Mouse (Mus musculus) C2C12 (cell line): ENCODE results near the gene Cth. TPM values are rescaled to one million over a fixed set of nuclear protein-coding genes. Genes with fewer than 3 reads are reported as not detected.

Experiments
- H3K27me3 ChIP-seq: one replicate; pipeline ENCODE4 v1.6.1; 2011; ENCODE audit not compliant: control insufficient read depth, insufficient read depth, insufficient read length
- H3K36me3 ChIP-seq: one replicate; pipeline ENCODE4 v1.6.1; 2011; ENCODE audit not compliant: control insufficient read depth, insufficient read depth
- H3K4me3 ChIP-seq: one replicate; pipeline ENCODE4 v1.5.1; 2011; ENCODE audit warnings: mild to moderate bottlenecking, control low read depth; ENCODE audit not compliant: poor library complexity, insufficient read depth, severe bottlenecking
- H3K79me2 ChIP-seq: one replicate; pipeline ENCODE4 v1.6.1; 2011; ENCODE audit not compliant: control insufficient read depth, insufficient read depth
- H3K79me3 ChIP-seq: one replicate; pipeline ENCODE4 v1.6.1; 2011; ENCODE audit warnings: low read depth, control low read depth
- H3ac ChIP-seq: one replicate; pipeline ENCODE3; 2011; ENCODE audit warnings: low read depth; ENCODE audit not compliant: control insufficient read depth, insufficient read length
- CEBPB ChIP-seq: IDR thresholded peaks from one replicate; pipeline ENCODE4 v1.6.1; 2011; ENCODE audit warnings: low read depth, mild to moderate bottlenecking, control low read depth, moderate library complexity
- CTCF ChIP-seq: IDR thresholded peaks from one replicate; pipeline ENCODE4 v1.5.1; 2011; ENCODE audit not compliant: control insufficient read depth, insufficient read depth, insufficient read length
- FOSL1 ChIP-seq: IDR thresholded peaks from one replicate; pipeline ENCODE4 v1.8.0; 2011; ENCODE audit warnings: mild to moderate bottlenecking, low read length; ENCODE audit not compliant: poor library complexity, insufficient read depth, severe bottlenecking
- MAX ChIP-seq: IDR thresholded peaks from one replicate; pipeline ENCODE4 v1.6.1; 2011; ENCODE audit warnings: mild to moderate bottlenecking, control low read depth
- MYOD1 ChIP-seq: IDR thresholded peaks from one replicate; pipeline ENCODE4 v1.6.1; 2011; ENCODE audit warnings: low read depth; ENCODE audit not compliant: control insufficient read depth, insufficient read length
- MYOG ChIP-seq: IDR thresholded peaks from one replicate; pipeline ENCODE4 v1.6.1; 2011; ENCODE audit not compliant: control insufficient read depth, insufficient read length; ENCODE audit errors: extremely low read depth
- USF1 ChIP-seq: IDR thresholded peaks from one replicate; pipeline ENCODE4 v1.6.1; 2011; ENCODE audit warnings: low read depth, mild to moderate bottlenecking, control low read depth, moderate library complexity
- polyA plus RNA-seq: library from polyadenylated mRNA; unstranded; fragments of >200 nt; fragmentation: generic; extraction: Trizol; gene quantifications from one replicate; pipeline ENCODE4 v1.2.1, GENCODE M21; 2012; ENCODE audit warnings: missing spikeins

The Cth gene
- polyA plus RNA-seq, 1 experiment: 11.5 TPM

DNA sequence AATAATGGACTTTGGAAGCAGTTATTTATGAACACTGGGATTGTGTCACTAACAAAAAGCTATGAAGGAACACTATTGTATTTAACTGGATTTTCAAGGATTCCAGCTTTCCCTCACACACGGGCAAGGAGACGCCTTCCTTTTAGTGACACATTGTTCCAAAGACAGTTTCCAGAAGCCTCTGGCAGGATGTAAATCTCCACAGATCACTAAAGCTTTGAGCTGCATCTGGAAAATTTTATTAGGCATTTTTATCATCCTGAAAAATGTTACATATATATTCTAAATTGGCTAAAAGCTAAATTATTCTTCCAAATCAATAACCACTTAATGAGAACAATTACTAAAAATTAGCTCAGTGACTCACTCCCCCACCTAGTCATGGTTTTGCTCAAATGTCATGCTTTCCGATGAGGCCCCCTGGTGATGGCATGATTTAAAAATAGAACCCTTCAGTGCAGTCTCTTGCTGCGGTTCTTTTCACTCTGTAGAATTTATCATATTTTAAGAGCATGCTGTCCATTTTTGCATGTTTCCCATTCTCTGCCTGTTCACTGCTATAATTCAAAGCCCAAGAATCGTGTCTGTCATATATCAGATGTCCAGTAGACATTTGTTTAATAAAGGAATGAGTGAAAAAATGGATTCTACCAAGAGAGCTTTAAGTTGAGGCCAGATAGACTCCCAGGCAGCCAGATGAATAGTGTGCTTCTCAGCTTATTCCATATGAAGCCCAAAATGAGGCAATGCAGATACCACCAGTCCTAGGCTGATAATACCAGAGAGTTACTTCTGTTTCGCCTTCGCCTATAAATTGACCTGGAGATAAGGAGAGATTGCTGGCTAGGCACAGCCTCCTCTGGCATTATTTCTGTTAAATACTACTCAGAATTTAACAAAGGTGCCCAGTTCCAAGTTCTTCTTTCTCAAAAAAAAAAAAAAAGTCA lies 77.3 kb downstream of the Cth start:
- TF ChIP-seq CEBPB (no peak), FOSL1 (no peak), CTCF (no peak), MYOG (no peak), MYOD1 (no peak), USF1 (no peak), MAX (no peak)

More for the DNA sequence above, 77.3 kb downstream of the Cth start:
- H3K79me3 ChIP-seq: no peaks in the 10 kb centered on the region
- H3K27me3 ChIP-seq: no peaks in the 10 kb centered on the region
- H3K36me3 ChIP-seq: no peaks in the 10 kb centered on the region
- H3K4me3 ChIP-seq: no peak overlapping the region
- H3ac ChIP-seq: no peak overlapping the region
- no peaks in the 10 kb centered on the region for H3K79me2 ChIP-seq

Other genes with a start within 250 kb of the Cth start
- gene Ankrd13c, start 22.2 kb upstream of the Cth start, polyA plus RNA-seq: 17.3 TPM
- gene Srsf11, start 111.6 kb upstream of the Cth start, polyA plus RNA-seq: 50.8 TPM
- 13.8 TPM for gene Lrrc40, start 111.6 kb upstream of the Cth start, polyA plus RNA-seq